Mouse (Mus musculus) liver, adult 2 months (tissue): ENCODE results near the gene Iqcc.

ENCODE experiments used
- CTCF ChIP-seq: fragments of 200-500 bp; IDR thresholded peaks from 2 replicates; pipeline ENCODE4 v1.5.1; 2011; ENCODE audit warnings: low read depth, low read length, control low read depth
- POLR2A ChIP-seq: fragments of 200-500 bp; IDR thresholded peaks from 2 replicates; pipeline ENCODE4 v1.6.1; 2011; ENCODE audit warnings: low read length, control low read depth; ENCODE audit not compliant: insufficient read depth; ENCODE audit errors: extremely low read depth

- TF ChIP-seq CTCF (no peak), POLR2A (no peak)
These were observed 50.5 kb downstream of the Iqcc start for GRCm38 (mm10) chr4:129568366-129568765.
